Mouse (Mus musculus): Measurements from ENCODE around the gene Traf6.

GRCm38 (mm10) chr2:101652204-101652920, 25.9 kb upstream of the Traf6 start:
- TF ChIP-seq POLR2A (IDR thresholded peaks at IDR 0.05; ENCODE audit: low read depth, low read length) (no peak), CTCF (IDR thresholded peaks at IDR 0.05; ENCODE audit: extremely low read depth, insufficient read depth, insufficient read length, insufficient replicate concordance) (no peak)

All from spleen, adult 2 months (tissue).